Mouse (Mus musculus) adrenal gland, postnatal 36 days (tissue): ENCODE measurements around the gene Them5. TPM values are rescaled to one million over a fixed set of nuclear protein-coding genes. Genes with fewer than 3 reads are reported as not detected.

ENCODE experiments used
- DNase-seq, 2 experiments: peaks; one replicate each; pipeline ENCODE4 v3.0.0; 2021; ENCODE audit warnings: mixed read lengths in 1 of 2
- total RNA-seq, 2 experiments: library from RNA; stranded (reverse); gene quantifications; 2 replicates each; pipeline ENCODE4 v1.2.3; 2021

Them5 gene
- total RNA-seq, 2 experiments from 2014 or later = not detected

GRCm38 (mm10) chr3:94372038-94372437, 30.1 kb downstream of the Them5 start:
- DNase-seq = no peak

DNA sequence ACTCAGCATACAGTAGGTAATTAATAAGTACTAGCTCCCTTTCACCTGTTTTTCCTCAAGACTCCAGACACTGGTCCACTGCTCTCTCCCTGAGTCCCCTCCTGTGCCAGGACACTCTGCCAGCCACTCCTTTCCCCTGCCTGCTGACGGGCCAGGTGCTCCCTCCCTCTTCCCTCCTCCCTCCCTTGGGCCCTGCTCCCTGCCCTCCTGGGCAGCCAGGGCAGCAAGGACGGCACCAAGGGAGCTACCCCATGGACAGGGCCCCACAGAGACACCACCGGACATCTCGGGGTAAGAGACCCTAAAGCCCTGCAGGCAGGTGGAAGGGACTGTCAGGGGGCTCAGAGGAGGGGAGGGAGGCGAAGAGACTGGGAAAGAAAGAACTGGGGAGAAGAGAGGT, 30.7 kb downstream of the Them5 start, which contains the start of gene Rorc:
TSS of gene Rorc (plus strand) at position 154 of the 400 bp plus-strand sequence.
- DNase-seq = peak; percentile 66 to 77

DNA sequence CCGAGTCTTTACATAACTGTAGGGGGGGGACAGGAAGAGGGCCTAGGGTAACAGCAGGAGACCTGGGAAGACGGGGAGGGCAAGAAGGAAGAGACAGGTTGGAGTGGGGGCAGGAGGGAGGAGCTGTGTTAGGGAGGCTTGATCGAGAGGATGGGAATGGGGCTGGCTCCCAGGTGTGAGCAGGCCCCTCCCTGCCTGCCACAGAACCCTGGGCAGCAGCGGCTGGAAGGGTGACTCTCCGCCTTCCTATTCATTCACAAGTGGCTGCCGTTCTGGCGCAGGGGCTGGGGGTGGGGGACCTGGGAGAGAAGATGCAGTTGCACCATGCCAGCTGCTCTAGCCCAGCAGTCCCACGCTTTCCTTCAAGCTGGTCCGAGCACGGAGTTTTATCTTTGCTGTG, 31.2 kb downstream of the Them5 start:
- DNase-seq = peak in 1 of 2 experiments; percentile 25

DNA sequence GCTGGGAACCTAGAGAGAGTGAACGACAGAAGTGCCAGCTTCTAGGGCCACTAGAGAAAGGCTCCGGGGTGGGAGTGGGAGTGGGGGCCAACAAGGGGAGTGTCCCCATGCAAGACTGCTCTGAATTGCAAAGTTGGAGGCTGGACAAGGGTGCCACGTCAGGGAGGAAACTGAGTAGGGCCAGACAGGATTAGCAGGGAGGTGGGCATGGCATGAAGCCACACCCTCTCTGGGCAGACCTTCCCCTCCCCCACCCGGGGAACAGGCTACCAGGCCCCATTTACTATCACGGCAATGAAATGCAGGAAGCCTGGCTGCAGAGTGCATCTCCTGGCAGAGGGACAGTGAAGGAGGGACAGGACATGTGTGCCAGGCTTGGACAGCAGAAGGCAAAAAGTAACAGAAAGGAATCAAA, 31.7 kb downstream of the Them5 start:
- peak; percentile 42 to 80 for DNase-seq

DNA sequence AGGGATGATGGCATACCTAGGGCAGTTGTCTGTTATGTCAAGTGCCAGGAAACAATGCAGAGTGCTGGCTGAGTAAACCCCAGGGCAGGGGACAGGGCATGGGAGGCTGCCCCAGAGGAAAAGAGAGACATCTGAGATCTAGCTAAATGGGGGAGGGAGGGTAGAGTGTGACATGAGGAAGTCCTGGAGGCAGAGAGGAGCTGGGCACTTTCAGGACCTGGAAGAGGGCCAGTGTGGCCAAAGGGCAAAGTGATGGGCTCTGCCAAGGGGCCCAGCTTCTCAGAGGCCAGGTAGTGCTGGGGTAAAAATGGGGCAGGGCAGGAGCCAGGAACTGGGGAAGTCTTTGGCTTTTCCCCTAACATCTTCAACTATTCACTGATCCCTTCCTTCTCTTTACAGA, 32.7 kb downstream of the Them5 start:
- DNase-seq = peak in 1 of 2 experiments; percentile 27

DNA sequence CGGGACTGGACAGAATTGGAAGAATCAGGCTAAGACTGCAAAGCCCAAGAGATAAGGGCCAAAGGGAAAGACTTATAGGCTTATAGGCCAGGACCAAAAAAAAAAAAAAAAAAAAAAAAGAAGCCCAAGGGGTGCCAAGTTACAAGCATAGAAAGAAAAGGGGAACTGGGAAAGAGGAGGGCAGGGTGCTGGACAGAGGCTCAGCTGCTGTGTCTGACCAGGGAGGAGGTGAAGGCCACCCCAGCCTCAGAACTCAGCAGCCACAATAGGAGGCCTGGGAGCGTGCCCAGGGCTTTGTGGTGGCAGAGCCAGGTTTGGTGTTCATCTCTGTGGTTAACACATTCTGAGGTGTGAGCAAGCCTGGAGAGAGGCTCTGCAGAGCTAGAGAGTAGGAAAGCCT, 33.2 kb downstream of the Them5 start:
- DNase-seq = peak in 1 of 2 experiments; percentile 50

DNA sequence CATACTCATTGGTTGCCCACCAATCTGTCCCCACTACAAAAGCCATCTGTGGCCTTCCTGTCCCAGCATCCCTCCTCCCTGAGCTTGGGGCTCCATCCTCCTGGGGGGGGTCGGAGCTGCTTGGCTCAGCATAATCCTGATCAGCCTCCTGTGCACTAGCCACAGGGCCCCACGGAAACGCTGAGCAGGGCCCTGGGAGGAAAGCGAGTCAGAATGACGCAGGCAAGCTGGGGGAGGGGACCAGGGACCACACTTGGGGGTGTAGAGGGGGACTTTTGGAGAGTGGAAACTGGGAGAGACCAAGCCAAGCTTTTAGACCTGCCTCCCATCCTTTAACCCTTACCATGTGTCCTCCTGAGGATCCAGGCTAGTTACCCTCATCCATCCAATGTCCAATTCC, 34.0 kb downstream of the Them5 start:
- DNase-seq = no peak

- no peak for DNase-seq
Observed at GRCm38 (mm10) chr3:94377028-94377923, 35.4 kb downstream of the Them5 start.

DNA sequence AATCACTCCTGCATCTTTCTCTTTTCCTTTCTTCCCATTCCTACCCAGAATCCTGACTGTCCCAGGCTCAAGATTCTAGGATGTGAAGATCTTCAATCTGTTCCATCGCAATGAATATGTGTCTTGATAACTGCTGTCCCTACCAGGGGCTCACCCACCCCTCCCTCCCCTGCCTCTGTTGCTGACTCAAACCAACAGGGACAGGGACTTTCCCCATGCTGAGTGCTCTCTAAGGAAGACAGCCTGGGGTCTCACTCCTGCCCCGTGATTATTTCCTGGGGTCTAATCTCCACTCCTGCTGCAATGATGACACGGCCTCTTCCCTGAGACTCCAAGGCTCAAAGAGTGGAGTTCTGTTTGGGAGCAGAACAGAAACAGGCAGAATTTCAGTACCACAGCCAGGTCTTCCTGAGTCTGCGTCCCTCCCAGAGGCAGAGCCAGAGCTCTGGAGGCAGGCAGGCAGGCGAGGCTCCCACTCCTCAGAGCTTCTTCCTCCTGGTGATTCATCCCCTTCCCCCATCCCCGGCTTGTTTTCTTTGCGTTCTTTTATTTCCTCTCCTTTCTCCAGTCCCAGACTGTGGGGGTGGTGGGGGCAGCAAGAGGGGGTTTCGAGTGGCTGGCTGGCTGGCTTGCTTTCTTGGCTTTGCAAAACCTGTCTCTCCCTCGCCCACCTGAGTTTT, 38.1 kb downstream of the Them5 start:
- no peak for DNase-seq

DNA sequence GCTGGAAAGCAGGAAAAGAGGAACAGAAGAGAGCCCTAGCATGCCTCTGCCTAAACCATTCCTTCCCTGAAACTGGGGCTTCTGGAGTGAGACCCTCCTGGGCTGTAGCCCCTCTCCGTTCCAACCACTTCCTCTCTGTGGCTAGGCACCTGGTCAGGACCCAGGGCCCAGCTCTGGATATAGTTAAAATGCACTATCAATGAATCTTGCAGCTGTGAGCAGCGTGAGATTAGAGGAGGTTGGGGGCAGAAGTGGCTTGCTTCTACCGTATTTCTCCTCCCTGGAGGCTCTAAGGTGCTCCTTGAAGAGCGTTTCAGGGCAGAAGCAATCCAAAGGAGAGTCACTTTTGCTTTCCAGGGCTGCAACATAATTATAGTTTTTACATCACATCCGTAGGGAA, 40.4 kb downstream of the Them5 start:
- no peak for DNase-seq

- peak in 1 of 2 experiments; percentile 31 for DNase-seq
Observed at GRCm38 (mm10) chr3:94383476-94383875, 41.6 kb downstream of the Them5 start.

GRCm38 (mm10) chr3:94386671-94387070, 44.8 kb downstream of the Them5 start:
- DNase-seq = no peak

DNA sequence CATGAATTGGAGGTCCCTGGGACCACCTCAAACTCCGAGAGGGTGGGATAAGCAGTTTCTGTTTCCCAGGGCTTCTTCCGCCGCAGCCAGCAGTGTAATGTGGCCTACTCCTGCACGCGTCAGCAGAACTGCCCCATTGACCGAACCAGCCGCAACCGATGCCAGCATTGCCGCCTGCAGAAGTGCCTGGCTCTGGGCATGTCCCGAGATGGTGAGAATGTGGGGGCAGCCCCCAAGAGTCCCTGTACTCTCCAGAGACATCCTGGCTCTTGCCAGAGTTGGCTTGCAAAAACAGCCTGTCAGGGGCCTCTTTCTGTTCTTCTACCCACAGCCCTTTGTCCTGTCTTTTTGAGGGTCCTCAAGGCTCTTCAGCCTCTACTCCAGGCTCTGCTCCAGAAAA, 45.5 kb downstream of the Them5 start:
- no peak for DNase-seq

DNA sequence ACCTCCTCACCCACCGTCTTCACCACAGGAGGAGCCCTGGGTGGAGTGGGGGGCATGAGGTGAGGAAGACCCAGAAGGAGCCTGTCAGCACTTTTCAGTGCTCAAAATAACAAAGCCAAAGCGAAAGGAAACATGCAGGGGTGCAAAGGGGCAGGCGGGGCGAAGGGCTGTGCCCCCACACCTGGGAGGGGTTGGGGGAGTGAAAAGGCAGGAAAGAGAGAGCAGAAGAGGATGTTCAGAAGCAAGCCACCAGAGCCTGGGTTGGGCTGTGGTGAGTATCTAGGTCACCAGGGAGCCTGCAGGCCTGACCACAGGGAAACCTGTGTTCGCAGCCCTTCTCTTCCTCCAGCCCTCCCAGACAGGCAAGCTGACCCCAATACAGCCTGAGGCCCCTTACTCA, 46.1 kb downstream of the Them5 start:
- no peak for DNase-seq

DNA sequence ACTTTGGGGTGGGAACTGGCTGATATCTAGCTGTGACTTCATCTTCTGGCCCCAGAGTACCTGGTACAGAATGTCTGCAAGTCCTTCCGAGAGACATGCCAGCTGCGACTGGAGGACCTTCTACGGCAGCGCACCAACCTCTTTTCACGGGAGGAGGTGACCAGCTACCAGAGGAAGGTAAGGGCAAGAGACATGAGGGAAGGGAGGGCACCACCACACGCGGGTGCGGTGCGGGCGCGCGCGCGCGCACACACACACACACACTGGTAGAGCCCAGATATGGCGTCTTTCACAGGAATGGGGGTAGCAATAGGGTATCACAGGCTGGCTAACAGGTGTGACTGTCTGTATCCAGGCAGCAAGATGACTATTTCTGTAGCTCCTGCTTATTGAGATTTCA, 47.5 kb downstream of the Them5 start:
- DNase-seq = no peak

- DNase-seq = no peak
Observed at GRCm38 (mm10) chr3:94391001-94391400, 49.1 kb downstream of the Them5 start.

DNA sequence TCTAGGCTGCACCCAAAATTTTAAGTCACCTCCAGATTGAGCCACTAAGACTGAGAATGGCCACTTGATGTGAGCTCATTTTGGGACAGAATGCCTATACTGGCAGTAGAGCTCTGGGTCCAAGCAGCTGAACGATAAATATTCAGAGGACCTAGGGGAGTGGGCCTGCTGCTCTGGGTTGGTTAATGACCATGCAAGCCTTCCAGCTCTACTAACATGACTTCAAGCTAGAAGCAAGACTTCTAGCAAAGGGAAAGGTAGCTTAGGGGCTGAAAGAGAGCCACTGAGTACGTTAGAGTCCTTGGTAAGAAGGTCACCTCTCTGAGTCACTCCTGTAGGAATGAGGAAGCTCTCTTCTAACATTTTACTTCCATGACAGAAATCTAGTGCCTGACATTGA, 50.2 kb downstream of the Them5 start:
- DNase-seq = peak in 1 of 2 experiments; percentile 33

GRCm38 (mm10) chr3:94393049-94393448, 51.1 kb downstream of the Them5 start:
- no peak for DNase-seq

- no peak for DNase-seq
Observed at GRCm38 (mm10) chr3:94396336-94396735, 54.4 kb downstream of the Them5 start.

- no peak for DNase-seq
Observed at GRCm38 (mm10) chr3:94396851-94397250, 55.0 kb downstream of the Them5 start.
